Mouse (Mus musculus): ENCODE results near the gene Kcnn1.
A peak's percentile ranks its signal among the peaks of the same experiment; 100 is the strongest.
"Not testable (repeated sequence)": the region's sequence is repeated elsewhere in the genome, so short reads cannot be mapped to it uniquely, and the experiment has no call there.

Kcnn1 gene

DNA sequence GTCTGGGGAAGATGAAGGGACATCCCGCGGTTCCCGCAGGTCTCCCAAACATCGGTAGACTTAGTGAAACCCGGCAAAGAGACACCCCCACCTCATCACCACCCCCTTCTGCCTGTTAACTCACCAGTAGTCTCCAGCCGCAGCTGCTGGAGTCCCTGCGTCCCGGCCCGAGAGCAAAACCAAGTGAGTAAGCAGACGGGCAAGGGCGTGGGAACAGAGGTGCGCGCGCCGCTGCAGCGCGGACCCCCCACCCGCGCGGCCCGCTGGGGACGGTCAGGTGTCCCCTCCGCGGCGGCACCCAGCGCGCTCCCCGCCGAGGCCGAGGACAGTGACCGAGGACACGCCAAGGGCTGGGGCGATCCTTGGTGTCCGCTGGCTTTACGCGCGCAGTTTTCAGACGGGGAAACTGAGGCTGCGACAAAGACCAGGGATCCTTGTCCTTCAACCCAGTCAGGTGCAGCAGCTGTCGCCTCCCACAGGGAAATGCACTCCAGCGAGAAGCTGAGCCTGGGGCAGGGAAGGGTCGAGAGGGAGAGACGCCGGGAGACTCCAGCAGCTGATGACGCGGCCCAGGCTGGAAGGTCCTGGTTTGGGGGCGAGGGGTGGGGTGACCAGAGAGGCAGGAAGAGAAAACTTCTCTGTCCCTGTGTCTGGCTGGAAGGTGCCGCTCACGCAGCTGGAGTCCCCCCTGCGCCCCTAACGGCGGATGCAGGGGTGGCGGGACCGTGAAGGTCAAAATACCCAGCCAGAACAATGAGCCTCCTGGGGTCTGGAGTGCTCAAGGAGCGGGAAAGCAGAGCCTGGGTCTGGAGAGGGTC lies at the start of gene Kcnn1:
TSS of gene Kcnn1 (minus strand) at position 435 of the 818 bp plus-strand sequence.
- peak; percentile 67 for DNase-seq (ENCODE audit: low spot score)

DNA sequence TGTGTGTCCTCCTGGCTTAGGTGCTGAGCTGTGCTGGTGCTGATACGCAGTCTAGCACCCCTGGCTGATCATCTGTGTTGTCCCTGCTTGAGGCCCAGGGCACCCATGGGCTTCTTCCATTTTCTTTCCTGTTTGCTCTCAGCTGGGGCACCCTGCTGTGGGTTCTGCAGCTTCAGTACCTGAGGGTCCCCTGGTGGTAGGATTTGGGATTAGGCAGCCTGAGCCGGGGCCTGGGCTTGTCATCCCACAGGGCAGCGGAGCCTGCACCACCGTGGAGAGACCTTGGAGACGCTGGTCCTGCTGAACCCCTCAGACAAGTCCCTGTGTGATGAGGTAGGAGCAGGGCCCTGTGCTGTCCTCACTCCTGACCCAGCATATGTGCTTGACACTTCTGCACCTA lies 48.5 kb upstream of the Kcnn1 start:
- DNase-seq (ENCODE audit: low spot score), result no peak

DNA sequence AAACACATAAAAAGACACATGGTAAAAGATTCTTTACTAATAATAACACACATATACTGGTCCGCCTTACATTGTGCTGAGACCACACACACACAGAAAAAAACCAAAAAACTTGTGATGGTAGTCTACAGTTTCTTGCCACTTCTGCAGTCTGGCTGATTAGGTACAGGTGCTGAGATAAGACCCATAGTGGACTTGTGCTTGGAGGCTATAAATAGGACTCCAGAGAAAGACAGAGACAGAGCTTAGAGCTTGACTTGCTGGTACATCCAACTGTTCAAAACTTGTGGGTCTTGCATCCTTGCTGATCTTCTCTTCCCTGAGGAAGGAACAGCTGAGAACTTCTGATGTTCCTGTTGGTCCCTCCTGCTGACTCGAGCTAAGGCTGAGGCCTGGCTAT lies 44.5 kb upstream of the Kcnn1 start:
- DNase-seq (ENCODE audit: low spot score), result no peak

DNA sequence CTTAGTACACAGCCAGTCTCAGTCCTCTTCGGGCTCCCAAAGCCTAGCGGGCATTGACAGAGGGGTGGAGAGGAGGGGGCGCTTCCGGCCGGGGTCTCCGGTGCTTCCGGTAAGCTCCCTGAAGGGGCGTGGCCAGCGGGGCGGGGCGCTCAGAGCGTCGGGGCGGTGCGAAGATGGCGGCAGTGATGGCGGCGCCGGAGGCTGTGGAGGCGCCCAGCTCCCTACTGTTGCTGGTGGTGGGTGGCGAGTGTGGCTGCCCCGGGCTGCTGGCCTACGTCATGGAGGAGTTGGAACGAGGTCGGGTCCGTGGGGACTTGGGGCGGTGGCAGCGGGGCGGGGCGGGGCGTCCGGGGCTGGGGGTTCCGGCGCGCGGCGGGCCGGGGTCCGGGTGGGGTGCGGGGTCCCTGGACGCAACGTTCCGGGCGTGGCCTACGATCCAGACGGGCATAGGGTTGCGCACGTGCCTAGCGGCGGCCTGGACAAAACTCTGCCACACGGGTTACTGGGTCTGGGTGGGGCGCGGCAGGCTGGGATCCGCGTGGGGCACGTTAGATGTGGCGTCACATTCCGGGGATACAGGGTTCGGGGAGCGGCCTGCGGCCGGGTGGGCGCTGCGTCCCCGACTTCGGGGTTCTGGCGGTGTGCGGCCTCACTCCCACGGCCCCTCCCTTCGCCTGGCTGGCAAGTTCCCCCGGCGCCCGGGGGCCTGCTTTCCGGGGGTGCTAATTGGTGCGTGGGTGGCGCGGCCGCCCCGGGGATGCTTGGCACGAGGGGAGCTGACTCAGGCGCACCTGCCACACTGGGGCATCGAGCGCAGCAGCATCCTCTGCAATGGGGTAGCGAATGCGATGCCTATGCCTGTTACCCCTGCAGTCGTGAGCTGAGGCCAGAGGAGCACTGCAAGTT lies 43.0 kb upstream of the Kcnn1 start, which contains the start of gene Map1s:
TSS of gene Map1s (plus strand) at position 102 of the 906 bp plus-strand sequence.
- DNase-seq (ENCODE audit: low spot score), result peak; percentile 94

DNA sequence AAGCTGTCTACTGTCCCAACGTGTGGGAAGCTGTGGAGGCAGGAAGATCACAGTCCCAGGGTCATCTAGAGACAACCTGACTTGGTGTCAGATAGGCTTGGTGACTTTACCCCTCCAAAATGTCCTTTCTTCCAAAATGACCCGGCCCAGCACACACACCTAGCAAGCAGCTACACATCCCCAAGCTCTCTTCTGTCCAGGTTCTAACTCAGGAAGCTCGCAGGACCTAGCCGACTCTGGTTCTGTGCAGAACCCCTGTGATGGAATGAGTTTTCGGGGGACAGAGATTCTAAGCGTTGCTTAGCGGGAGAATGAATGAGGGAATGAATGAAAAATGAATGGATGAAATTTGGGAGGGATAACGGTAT lies 42.4 kb upstream of the Kcnn1 start:
- DNase-seq (ENCODE audit: low spot score), result no peak

DNA sequence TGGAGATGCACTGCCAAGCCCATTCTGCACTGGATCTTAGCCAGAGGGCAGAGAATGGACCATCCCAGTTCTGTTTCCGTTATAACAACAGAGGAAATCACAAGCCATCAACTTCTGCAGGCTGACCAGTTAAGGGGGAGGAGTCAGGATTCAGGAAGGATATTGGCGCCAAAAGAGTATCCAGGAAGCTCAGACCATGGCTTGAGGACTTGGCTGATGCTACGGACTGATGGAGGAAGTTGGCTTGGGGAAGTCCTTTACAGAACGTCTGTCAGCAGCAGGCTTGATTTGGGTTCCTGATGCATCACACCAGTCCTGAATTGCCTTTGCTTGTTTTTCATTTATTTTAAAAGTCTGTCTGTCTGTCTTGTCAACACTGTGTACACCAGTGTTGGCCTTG lies 41.5 kb upstream of the Kcnn1 start:
- DNase-seq (ENCODE audit: low spot score), result no peak

DNA sequence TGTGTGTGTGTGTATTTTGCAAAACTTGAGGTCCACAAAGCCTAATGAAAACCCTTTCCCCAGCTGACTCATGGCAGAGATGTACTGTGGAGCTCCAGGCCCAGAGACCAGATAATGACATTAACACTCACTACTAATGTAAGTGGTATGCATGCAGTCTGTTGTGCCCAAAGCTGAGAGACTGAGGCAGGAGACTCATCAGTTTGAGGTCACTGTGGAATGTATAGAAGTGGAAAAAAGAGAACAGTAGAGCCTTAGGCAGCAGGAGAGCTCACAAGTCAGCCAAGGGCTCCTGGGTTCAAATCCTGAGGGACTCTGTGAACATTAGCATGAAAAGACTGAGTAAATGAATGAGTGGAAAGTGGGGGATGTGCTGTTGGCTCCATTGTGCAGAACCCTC lies 40.5 kb upstream of the Kcnn1 start:
- DNase-seq (ENCODE audit: low spot score), result no peak

DNA sequence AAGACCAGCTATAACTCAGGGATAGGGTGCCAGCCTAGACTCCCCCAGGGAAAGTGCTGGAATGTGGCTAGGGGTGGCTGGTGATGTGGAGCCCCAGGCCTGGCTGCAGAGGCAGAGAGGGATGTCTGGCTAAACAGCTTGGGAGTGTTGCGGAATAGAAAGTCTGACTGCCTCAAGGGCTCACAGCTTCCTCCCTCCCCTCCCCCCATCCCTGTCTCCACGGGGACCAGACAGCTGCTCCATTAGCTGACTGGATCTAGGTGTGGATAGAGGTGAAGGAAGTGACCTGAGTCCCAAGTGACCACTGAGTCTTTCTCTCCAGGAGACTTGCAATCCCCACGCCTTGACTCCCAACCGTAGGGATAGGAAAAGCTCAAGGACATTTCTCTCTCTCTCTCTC lies 40.1 kb upstream of the Kcnn1 start:
- no peak for DNase-seq (ENCODE audit: low spot score)

DNA sequence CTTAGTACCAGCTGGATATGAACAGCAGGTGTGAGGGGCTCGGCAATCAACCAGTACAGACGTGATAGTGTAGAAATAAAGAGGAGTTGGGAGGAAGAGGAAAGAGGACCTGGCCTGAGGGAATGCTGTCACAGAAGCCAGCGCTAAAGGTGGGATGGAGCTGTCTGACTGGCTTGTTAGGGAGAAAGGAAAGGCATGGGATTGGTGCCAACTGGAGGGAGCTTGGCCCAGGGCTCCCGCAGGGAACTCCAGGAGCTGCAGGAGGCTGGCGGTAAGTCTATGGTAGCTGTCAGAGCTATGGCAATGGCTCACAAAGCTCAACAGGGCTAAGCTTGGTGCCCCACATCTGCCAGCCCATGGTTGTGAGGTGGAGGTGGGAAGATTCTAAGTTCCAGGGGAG lies 39.2 kb upstream of the Kcnn1 start:
- DNase-seq (ENCODE audit: low spot score), result no peak

DNA sequence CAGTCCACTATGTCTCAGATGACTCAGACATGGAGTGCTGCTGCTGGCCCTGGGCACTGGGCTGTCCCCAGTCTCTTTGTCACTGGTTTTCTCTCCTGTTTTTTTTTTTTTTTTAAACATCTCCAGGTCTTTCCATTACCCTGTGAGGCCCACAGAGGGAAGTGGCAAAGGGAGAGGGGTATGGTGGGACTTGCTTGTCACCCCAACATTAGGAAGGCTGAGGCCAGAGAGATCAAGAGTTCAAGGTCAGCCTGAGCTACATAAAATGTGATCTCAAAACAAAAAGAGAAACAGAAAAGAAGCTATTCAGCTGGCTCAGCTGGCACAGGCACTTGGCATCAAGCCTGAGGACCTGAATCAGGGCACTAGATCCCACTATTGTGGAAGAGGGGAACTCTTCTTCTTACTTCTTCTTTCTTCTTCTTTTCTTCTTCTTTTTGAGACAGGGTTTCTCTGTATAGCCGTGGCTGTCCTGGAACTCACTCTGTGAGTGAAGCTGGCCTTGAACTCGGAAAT lies 37.9 kb upstream of the Kcnn1 start:
- no peak for DNase-seq (ENCODE audit: low spot score)

DNA sequence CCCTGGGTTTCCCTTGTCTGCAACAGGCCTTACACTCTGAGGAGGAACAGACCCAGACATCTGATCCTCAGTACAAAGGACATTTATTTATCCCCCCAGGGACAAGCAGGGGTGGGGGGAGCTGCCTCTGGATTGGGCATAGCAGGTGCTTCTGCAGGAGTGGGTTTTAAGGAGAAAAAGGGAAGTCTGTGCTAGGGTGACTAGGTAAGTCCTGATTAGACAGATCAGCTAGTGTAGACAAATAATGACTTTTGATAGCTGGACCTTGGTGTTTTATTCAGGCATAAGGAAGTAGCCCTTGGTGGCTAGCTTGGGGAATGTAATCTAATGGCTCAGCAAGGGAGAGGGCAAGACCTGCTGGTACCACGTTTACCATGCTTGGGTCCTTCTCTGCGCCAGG lies 36.2 kb upstream of the Kcnn1 start:
- no peak for DNase-seq (ENCODE audit: low spot score)

DNA sequence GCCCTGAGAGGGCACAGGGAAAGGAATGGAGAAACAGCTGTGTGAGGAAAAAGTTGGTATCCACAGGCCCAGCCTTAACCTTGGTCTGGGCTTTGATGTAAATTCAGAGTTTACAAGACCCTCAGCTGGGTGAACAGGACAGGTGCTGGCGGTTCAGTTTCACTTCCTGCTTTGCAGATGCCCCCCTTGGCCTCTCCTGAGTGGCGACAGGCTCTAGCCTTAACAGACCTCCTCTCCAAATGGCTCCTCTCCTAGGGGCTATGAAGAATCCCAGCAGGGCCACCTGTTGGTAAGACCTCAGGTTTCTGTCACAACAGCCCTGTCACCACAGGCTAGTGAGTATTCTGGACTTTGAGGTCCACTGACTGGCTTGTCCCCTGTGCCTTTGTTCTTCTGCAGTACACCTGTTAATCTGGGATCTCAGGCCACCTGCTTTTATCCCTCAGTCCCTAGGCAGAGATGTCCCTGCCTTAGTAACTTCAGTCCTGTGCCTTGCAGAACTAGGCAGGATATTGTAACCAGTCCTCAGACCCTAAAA lies 35.7 kb upstream of the Kcnn1 start:
- no peak for DNase-seq (ENCODE audit: low spot score)

DNA sequence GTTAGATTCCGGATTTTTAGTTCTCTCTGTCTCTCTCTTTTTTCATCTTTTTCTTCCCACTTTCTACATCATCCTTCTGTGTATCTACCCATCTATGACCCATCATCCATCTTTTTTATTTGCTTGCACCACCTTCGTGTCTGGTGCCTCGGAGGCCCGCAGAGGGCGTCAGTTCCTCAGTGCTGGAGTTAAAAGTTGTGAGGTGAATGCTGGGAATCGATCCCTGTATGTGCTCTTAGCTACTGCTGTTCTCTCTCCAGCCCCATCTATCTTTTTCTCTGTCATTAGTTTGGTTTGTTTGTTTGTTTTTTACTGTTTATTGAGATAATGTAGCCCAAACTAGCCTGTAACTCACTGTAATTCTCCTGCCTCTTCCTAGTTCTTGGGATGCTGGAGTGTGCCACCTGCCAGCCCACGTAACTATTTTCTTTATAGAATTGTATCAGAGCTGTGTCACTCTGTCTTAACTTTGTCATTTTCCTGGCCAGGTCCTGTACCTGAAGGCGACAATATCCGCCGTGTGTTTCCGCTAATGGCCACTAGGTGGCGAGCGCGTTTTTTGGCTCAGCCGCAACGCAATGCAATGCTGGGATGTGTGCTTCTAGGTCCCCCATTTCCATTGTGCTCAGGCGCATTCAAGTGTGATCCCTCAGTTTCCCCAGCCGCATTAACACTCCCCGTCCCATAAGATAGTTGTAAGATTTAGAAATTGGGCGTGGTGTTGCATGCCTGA lies 34.8 kb upstream of the Kcnn1 start:
- peak; percentile 91 for DNase-seq (ENCODE audit: low spot score)

DNA sequence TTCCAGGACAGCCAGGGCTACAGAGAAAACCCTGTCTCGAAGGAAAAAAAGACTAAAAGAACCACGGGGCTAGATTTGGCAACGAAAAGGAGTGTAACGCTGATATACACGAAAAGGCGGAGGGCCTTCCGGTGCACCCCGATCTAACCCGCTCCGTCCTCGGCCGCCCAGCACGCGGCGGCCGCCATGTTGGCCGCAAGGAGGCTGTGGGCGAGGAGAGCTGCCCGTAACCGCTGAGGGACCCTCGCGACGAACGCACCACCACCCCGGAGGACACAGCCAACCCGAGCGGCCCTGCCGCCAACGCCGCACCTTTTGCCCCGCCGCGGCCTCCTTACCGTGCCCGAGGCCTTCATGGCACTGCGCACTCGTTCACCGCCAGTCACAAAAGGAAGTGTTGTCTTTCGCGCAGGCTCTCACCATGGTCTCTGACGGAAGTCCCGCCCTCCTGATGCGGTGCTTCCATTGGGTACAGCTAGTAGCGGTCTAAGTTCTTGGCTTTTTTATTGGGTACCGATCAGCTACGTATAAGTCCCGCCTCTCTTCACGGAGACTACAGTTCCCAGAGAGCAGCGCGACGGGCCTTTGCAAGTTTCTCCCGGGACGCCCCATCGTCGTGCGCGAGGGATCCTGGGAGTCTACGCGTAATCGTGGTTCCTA lies 34.1 kb upstream of the Kcnn1 start, which contains the start of gene Rpl18a:
TSS of gene Rpl18a (minus strand) at position 392 of the 660 bp plus-strand sequence.
- DNase-seq (ENCODE audit: low spot score), result peak; percentile 98

DNA sequence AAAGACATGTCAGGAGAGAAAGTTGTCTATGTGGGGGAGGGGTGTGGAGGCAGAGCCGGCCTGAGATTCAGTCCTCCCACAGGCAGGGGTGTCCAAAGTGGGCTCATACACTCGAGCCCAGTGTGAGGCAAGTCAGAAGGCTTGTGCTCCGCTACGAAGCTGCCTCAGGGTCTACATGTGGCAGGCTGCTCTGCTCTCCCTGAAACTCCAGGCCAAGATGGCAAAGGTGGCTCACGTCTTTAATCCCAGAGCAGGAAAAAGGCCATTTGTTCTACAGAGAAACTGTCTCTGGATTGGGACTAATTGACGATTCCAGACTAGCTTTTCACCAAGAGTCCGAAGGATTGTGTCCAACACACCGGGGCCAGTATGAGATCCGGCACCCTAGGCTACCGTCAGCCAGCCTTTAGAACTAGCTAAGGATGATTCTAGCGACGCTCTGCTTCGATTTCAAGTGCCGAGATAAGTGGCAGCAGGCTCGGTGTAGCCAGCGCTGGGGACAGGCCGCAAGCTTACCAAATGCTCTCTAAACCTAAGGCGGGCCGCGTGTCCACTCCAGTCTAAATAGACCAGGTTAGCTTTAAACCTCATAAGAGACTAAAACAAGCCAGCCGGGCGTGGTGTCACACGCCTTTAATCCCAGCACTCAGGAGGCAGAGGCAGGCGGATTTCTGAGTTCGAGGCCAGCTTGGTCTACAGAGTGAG lies 33.4 kb upstream of the Kcnn1 start:
- peak; percentile 15 for DNase-seq (ENCODE audit: low spot score)

DNA sequence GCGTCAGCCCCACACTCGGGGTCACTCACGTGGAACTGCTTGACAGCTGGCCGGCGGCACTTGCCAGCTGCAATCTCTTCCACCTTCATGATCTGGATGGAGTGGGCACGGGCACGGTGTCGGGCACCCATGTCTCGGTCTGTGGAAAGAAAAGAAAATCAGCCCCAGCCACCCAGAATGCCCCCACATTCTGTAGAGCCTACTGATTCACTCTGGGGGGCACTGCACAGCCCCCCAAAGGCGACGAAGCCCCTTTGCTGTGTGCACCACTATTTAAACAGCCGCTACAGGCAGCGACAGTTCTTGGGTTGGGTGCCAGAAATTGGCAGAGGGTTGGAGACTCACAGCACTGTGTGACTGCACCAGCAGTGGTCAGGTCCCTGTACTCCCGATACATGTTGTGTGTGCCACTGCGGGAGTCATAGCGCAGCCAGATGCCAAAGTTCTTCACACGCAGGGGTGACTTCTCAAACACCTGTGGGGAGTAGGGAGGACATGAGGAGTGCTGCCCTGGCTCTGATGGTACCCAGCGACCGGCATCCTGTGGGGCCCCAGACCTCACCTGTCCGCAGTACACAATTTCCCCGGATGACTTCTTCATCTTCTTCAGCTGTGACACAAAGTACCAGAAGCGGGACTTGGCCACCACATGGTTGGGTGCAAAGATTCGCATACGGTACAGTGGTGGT lies 32.7 kb upstream of the Kcnn1 start:
- DNase-seq (ENCODE audit: low spot score), result not testable (repeated sequence)

DNA sequence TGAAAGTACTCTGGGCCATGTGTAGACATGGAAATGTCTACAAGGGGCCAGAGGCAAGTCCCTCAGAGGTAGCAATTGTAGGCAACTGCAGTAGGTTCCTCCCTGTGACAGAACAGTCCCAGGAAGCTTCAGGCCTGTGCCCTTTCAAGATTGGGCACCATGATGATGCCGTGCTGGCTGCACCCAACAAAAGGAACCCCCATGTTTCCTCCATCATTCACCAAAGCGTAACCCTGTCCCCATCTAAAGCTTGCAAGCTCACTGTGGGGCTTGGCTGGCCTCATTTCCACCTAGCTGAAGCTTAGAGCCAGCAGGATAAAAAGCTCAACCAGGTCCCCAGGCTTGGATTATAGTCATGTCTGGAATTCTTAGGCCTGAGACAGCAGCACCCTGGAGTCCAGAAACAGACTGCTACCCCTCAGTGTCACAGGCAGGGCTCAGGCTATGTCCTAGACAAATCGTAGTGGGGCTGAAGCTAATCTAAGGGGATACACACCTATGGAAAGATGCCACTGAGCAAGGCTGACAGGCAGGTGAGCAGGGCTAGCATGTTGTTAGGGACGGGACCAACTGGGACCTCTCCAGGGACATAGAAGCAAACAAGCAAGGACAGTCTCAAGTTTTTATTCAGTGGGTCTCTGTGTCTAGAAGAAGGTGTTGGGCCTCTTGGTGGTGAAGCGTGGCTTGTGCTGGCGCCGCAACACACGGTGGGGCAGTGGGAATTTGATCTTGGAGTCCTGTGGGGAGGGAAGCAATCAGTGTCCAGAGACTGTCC lies 31.9 kb upstream of the Kcnn1 start:
- DNase-seq (ENCODE audit: low spot score), result no peak

DNA sequence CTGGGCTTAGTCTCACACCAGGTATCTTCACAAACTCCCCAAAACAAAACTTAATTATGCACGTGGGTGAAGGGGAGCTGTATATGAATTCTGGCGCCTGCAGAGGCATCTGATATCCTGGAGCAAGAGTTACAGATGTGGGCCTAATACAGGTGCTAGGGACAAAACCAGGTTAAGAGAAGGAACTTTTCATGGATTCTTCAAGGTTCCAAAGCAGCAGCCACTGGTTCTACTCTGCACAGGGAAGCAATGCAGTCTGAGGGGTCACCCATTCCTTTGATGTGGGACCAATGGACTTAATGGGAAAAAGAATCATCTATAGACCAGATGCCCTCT lies 31.3 kb upstream of the Kcnn1 start:
- no peak for DNase-seq (ENCODE audit: low spot score)

DNA sequence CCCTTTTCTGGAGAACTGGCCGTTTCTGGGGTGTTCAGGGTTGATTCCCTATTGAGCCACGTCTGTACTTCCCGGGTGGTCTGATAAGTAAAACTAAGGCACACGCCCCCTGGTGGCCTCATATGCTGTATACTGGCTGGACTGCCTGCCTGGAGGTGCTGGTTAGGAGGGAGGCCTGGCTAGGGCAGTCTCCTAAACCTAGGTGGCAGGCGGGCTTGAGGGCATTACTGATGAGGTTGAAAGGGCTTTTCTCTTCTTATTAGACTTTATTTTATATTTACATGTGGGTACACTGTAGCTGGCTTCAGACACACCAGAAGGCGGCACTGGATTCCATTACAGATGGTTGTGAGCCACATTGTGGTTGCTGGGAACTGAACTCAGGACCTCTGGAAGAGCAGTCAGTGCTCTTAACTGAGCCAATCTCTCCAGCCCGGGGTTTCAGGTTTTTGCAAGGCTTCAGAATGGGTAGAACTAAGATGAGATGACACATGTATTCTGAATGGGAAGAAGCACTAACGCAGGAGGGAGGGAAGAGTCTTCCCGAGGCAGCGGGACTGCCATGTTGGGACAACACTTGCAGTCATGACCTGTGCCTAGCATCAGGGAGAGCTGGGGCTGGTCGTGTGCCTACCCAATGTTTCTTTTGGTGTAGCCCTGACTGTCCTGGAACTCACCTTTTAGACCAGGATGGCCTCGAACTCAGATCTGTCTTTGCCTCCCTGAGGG lies 30.8 kb upstream of the Kcnn1 start:
- peak; percentile 94 for DNase-seq (ENCODE audit: low spot score)

Data from retina, embryonic 14.5 days (tissue).